Mouse (Mus musculus) hindbrain, embryonic 10.5 days (tissue): ENCODE data around the gene Mrps24. TPM values are rescaled to one million over a fixed set of nuclear protein-coding genes. Genes with fewer than 3 reads are reported as not detected.

Experiments used
- DNase-seq: peaks from one replicate; pipeline ENCODE4 v3.0.0-alpha.2; 2017; ENCODE audit warnings: low spot score
- H3K27ac ChIP-seq: fragments of 300-500 bp; sonication (generic); 2 replicates; pipeline ENCODE4 v1.5.1; 2016; ENCODE audit warnings: mild to moderate bottlenecking, moderate library complexity
- H3K27me3 ChIP-seq: fragments of 300-500 bp; sonication (generic); 2 replicates; pipeline ENCODE4 v1.6.1; 2016; ENCODE audit warnings: mild to moderate bottlenecking; ENCODE audit not compliant: poor library complexity, insufficient read depth, severe bottlenecking
- H3K36me3 ChIP-seq: fragments of 300-500 bp; sonication (generic); 2 replicates; pipeline ENCODE4 v1.6.1; 2016; ENCODE audit warnings: mild to moderate bottlenecking, moderate library complexity
- H3K4me1 ChIP-seq: fragments of 300-500 bp; sonication (generic); replicated peaks from 2 replicates; pipeline ENCODE4 v1.6.1; 2016; ENCODE audit warnings: mild to moderate bottlenecking
- H3K4me3 ChIP-seq: fragments of 300-500 bp; sonication (generic); 2 replicates; pipeline ENCODE4 v1.5.1; 2016; ENCODE audit warnings: mild to moderate bottlenecking, moderate library complexity
- H3K9me3 ChIP-seq: fragments of 300-500 bp; sonication (generic); 2 replicates; pipeline ENCODE4 v1.6.1; 2016; ENCODE audit warnings: mild to moderate bottlenecking, moderate library complexity
- WGBS: fragments of 180-500 bp; shearing (Covaris S2); methylation state at CpG from one replicate; pipeline ENCODE4 v1.1.7; 2016; 5-methylcytosine and 5-hydroxymethylcytosine counted together
- polyA plus RNA-seq: library from polyadenylated mRNA; unstranded; fragments of >200 nt; fragmentation: Nextera tagmentation; extraction: Ambion mirVana; gene quantifications from 2 replicates; pipeline ENCODE4 v1.2.1, GENCODE M21; 2016

The Mrps24 gene
- polyA plus RNA-seq, 1 experiment from 2014 or later: 183 TPM

DNA sequence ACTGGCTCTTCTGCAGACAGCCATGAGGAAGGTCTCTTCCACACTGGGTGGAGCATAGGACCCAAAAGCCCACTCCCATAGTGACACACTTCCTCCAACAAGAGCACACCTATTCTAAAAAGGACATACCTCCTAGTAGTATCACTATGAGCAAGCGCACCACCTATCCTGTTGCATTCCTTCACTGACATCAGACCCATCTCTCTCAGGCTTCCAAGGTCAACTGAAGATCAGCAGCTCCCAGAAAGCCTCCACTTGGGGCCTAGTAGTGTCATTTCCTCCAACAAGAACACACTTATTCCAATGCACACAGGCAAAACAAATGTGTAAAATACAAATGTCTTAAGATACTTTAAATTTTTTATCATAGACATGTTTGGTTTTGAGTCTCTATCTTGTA, 13.7 kb downstream of the Mrps24 start:
- H3K4me3 ChIP-seq: no peak overlapping the region

DNA sequence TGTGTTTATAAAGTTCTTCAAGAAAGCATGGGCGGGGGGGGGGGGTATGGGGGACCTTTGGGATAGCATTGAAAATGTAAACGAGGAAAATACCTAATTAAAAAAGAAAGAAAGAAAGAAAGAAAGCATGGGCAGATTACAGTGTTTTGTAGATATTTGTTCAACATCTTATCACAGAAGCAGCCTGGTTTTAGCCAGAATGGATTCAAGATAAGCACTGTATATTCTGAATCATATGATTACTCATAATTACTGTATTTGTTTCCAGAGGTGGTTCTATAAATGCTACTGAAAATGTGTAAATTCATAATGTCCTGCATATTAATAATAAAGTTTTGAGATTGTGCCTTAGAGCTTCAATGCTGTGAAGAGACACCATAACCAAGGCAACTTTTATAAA, 14.2 kb downstream of the Mrps24 start:
- Histone ChIP-seq H3K9me3 (no peaks in the 10 kb centered on the region), H3K36me3 (peaks cover 32% of the 10 kb centered on the region), H3K27ac (no peak overlapping the region), H3K4me1 (peaks cover 8% of the 10 kb centered on the region), H3K4me3 (no peak overlapping the region), H3K27me3 (no peaks in the 10 kb centered on the region)
- no peak for DNase-seq
- 69% methylated on average over 2 of the region's 2 CpGs for WGBS

More for the DNA sequence above, 13.7 kb downstream of the Mrps24 start:
- H3K36me3 ChIP-seq: peaks cover 32% of the 10 kb centered on the region
- H3K4me1 ChIP-seq: peaks cover 13% of the 10 kb centered on the region
- no peak overlapping the region for H3K27ac ChIP-seq
- H3K27me3 ChIP-seq: no peaks in the 10 kb centered on the region
- 97% methylated on average over 1 of the region's 1 CpGs for WGBS
- no peak for DNase-seq
- no peaks in the 10 kb centered on the region for H3K9me3 ChIP-seq

DNA sequence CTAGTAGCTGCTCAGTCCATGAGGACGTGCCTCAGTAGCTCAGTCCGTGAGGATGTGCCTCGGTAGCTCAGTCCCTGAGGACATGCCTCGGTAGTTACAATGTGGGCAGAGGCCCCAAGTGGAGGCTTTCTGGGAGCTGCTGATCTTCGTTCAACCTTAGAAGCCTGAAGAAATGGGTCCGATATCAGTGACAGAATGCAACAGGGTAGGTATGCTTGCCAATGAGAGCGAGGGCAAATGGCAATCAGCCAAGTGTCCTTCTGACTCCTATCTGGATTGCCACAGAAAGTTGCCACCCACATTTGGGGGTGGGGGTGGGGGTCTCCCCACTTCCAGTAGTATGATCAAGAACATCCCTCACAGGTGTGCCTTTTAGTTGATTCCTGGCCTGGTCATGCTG, 14.7 kb downstream of the Mrps24 start:
- no peaks in the 10 kb centered on the region for H3K27me3 ChIP-seq
- no peak overlapping the region for H3K4me3 ChIP-seq
- no peak for DNase-seq
- 93% methylated on average over 7 of the region's 7 CpGs for WGBS
- H3K9me3 ChIP-seq: no peaks in the 10 kb centered on the region
- peaks cover 31% of the 10 kb centered on the region for H3K36me3 ChIP-seq
- H3K27ac ChIP-seq: no peak overlapping the region
- peaks cover 3% of the 10 kb centered on the region for H3K4me1 ChIP-seq

DNA sequence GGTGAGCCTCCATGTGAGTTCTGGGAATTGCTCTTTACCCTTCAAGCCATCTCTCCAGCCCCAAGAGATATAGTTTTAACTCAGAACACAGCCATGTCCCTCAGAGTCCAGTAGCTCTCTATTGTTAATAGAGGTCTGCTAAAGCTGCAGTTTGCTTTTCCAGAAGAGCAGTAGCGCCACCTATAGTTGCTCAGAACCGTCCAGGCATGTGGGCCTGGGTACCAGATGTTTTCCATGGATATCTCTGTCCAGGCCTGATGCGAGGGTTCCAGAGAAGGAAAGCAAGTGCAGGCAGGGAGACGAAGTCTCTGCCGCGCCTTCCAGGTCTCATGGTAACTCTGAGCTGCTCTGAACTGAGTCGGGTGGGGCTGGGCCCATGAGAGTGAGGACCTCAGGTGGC, 23.7 kb downstream of the Mrps24 start:
- DNase-seq: peak; percentile 38
- H3K36me3 ChIP-seq: no peaks in the 10 kb centered on the region
- no peaks in the 10 kb centered on the region for H3K27me3 ChIP-seq
- WGBS: 40% methylated on average over 7 of the region's 7 CpGs
- H3K4me3 ChIP-seq: no peak overlapping the region
- H3K9me3 ChIP-seq: peaks cover 11% of the 10 kb centered on the region
- H3K4me1 ChIP-seq: no peaks in the 10 kb centered on the region
- H3K27ac ChIP-seq: no peak overlapping the region

DNA sequence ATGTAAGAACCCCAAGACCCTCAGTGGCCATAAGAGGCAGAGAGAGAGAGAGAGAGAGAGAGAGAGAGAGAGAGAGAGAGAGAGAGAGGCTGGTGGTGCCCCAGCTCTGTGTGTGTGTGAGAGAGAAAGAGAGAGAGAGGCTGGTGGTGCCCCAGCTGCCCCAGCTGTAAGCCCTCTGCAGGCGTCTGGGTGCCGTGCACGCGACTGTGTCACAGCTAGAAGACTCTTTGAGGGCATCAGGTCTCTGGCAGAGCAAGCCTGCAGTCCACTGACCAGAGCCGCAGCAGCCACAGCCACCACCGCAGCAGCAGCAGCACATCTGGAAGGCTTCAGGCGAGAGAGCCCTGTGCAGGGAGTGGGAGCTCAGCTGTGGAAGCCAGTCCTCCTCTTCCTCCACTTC, 31.2 kb downstream of the Mrps24 start:
- 41% methylated on average over 7 of the region's 7 CpGs for WGBS
- H3K27ac ChIP-seq: no peak overlapping the region

DNA sequence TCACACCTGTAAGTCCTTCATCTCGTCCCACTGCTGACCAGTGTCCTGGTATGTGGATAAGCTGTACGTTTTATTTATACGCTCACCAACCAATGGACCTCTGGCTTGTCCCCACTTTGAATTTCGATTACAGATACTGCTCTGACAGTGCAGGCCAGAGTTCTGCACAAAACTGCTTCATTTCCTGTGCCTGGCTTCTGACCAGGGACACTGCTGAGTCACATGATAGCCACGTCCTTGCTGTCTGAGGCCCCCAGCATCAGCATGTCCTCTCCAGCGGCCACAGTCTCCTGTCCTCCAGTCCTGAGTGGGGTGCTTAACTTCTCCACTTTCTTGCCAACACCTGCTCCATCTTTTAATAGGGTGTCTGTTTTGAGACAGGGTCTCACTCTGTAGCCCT, 32.9 kb downstream of the Mrps24 start:
- 78% methylated on average over 6 of the region's 6 CpGs for WGBS
- no peaks in the 10 kb centered on the region for H3K36me3 ChIP-seq
- no peak for DNase-seq

More for the DNA sequence above, 31.2 kb downstream of the Mrps24 start:
- DNase-seq: no peak
- Histone ChIP-seq H3K27me3 (no peaks in the 10 kb centered on the region), H3K36me3 (no peaks in the 10 kb centered on the region), H3K4me1 (no peaks in the 10 kb centered on the region; the same call in 1 of the 2 replicates), H3K9me3 (no peaks in the 10 kb centered on the region), H3K4me3 (no peak overlapping the region)

More for the DNA sequence above, 32.9 kb downstream of the Mrps24 start:
- no peak overlapping the region for H3K27ac ChIP-seq
- no peaks in the 10 kb centered on the region for H3K27me3 ChIP-seq
- no peaks in the 10 kb centered on the region for H3K9me3 ChIP-seq
- H3K4me3 ChIP-seq: no peak overlapping the region
- H3K4me1 ChIP-seq: no peaks in the 10 kb centered on the region; the same call in 1 of the 2 replicates

Other genes starting within 250 kb of the Mrps24 start
- gene Xbp1, start 195.0 kb downstream of the Mrps24 start, polyA plus RNA-seq: 126 and 131 TPM in 2 replicates
- gene Ccdc117, start 173.5 kb downstream of the Mrps24 start, polyA plus RNA-seq: 23.0 and 26.7 TPM in 2 replicates
- gene Ankrd36, start 146.0 kb downstream of the Mrps24 start, polyA plus RNA-seq: not detected in 2 replicates
- gene Urgcp, start 46.7 kb upstream of the Mrps24 start, polyA plus RNA-seq: 18.1 and 20.4 TPM in 2 replicates
- 140 and 160 TPM in 2 replicates for gene Dbnl, start 72.8 kb upstream of the Mrps24 start, polyA plus RNA-seq
- gene Pgam2, start 88.1 kb upstream of the Mrps24 start, polyA plus RNA-seq: 5.7 and 6.5 TPM in 2 replicates
- gene Polm, start 122.3 kb upstream of the Mrps24 start, polyA plus RNA-seq: 9.5 and 10.3 TPM in 2 replicates
- gene Aebp1, start 146.3 kb upstream of the Mrps24 start, polyA plus RNA-seq: 12.5 and 24.3 TPM in 2 replicates
- 137 and 152 TPM in 2 replicates for gene Pold2, start 162.6 kb upstream of the Mrps24 start, polyA plus RNA-seq
- gene Myl7, start 183.1 kb upstream of the Mrps24 start, polyA plus RNA-seq: 2.6 and 14.6 TPM in 2 replicates
- gene Gck, start 234.4 kb upstream of the Mrps24 start, polyA plus RNA-seq: 2.5 and 3.8 TPM in 2 replicates
- 53.4 and 54.5 TPM in 2 replicates for gene Ykt6, start 240.0 kb upstream of the Mrps24 start, polyA plus RNA-seq